Mouse (Mus musculus) frontal cortex, postnatal 36 days (tissue): ENCODE results near the gene Nt5m.

Source experiments
- DNase-seq, 2 experiments: peaks; one replicate each; pipeline ENCODE4 v3.0.0; 2022; ENCODE audit warnings: low spot score in 2 of 2

Nt5m gene

DNA sequence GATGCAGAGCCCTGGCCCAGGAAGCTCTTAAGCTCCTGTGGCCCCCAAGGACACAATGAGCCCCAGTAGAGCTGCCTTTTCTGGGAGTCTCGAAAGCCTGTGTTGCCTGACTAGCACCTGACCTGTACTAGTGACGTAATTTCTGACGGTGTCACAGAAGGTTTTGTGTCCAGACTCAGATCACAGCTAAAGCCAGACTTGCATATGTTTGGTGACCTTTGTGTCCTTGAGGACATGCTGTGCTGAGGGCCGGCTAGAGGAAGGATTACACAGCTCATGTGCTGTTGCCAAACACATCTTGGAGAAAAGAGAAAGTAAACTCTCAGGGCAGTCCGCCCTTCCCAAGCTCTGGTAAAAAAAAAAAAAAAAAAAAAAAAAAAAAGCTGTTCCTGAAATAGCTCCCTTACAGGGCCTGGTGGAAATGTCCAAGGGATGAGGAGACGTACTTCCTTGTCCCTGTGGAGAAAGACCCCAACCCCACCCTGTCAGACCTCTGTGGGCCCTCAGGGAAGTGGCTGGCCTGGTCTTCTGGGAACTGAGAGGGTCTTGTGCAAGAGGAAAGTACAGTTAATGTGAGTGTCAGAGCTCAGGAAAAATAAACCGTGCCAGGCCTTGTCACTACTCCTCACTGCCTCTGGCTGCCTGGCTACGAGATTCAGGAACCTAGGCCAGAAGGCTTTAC is 62.9 kb downstream of the Nt5m start:
- no peak for DNase-seq

DNA sequence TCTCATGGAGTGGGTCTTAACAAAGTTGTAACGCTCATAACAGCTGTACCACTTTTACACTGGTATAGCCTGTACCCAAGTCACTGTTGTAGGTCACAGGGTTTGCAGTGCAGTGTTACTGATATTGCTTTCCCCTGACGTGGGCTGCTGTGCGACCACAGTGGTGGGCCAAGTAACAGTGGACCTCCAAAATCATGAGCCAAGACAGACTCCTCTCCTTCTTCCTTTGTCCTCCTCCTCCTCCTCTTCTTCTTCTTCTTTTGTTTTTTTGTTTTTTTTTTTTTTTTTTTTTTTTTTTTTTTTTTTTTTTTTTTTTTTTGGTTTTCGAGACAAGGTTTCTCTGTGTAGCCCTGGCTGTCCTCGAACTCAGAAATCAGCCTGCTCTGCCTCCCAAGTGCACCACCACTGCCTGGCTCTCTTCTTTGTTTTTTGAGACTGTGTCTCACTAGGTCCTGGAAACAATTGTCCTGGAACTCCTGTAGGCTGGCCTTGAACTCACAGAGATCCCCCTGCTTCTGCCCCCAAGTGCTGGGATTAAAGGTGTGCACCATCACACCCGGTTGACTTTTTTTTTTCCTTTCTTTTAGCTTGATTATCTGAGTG is 67.4 kb downstream of the Nt5m start:
- no peak for DNase-seq

DNA sequence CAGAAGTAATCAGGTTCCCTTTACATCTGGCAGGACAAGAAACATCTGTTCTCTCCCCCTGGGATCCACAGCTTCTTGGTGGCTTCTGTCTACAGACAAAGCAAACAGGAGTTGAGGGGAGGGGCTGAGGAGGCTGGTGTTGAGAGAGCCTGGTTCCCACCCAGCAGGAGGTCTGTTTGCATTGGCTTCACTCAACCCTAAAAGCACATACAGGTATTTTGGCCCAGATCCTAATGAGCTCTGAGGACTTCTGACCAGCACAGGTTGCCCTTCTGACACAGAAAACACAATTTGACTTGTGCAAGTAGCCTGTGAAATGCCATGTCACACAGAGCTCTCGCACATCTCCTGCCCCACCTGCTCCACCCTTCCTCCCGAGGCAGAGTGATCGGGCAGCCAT is 69.2 kb downstream of the Nt5m start:
- DNase-seq = no peak

DNA sequence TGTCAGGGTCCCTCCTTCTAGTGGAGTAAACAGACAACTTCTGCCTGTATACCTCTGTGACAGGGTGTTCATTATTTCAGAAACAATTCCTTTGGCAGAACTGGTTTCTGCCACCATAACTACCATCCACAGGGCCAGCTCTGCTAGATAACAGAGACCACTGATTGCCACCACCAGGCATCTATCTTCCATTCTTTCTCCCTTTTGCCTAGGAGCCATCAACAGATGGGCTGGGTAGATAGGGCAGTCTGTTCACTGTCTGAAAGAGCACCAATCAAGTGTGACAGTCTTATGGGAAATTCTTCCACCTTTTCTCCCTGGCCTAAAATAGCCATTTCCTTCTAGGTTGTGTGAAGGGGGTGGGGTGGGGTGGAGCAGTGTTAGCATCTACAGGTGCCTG is 71.3 kb downstream of the Nt5m start:
- no peak for DNase-seq

DNA sequence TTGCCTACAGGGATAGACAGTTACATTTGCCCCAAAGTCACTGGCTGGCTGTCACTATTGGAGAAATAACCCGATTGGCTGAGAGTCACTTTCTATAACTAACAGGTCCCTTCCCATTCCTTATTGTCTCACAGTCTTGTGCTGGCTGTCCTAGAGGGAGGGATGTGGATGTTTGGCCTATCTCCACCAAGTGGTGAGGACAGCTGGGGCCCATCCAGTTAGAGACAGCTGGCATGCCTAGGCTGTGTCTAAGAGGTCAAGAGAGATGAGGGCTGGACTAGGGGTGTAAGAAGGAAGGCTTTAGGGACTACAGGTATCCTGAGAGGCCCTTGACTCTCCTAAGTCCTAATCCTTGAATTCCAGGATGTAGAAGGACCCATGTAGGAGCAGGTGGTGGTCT is 72.3 kb downstream of the Nt5m start:
- no peak for DNase-seq

DNA sequence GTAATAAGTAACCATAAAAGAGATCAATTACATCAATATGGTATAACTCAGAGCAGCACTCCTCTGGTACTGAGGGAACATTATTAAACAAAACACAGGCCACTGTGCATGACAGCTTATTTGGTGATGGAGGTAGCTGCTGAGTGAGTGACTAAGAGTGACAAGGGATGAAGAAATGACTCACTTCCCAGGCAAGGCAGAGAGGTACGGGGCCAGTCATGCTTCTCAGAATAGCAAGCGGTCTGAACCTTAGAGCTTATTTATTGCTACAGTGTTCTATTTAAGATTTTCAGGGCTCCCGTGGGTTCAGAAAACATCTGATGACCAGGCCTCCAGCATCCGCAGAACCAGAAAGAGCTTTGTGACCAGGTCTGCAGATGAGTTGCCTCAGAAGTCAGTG is 74.5 kb downstream of the Nt5m start:
- no peak for DNase-seq

DNA sequence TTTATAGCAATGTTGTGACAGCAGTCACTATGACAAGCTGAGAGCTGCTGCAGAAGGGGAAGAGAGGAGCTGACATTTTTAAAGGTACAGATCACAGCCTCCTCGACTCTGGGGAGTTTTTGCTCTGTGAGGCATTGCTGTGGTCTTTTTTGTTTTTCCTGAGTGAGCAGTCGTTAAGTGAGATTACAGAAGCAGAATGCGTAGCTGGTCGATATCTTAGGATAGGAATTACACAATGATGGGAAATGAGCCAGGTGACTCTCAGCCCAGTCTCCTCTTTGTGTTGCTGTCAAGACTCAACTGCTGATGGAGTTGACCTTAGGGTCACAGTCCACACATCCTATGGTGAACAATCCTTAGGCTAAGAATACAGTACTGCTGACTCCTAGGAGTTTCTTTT is 78.8 kb downstream of the Nt5m start:
- no peak for DNase-seq

DNA sequence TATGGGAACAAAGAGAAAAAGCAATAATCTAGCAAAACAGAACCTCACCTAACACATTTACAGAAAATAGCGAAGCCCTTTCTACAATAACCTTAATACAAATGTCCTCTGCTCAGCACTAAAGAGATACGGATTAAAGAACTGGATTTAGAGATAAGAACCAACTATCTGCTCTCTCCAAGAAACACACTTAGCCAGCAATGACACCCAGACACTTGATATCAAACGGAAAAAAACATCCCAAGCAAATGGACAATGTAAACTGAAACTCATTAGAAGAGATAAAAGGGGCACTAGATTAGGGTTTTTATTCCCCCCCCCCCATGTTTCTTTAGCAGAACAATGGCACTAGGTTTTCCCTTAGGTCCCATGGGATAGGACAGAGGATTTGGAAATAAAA is 80.2 kb downstream of the Nt5m start:
- no peak for DNase-seq

DNA sequence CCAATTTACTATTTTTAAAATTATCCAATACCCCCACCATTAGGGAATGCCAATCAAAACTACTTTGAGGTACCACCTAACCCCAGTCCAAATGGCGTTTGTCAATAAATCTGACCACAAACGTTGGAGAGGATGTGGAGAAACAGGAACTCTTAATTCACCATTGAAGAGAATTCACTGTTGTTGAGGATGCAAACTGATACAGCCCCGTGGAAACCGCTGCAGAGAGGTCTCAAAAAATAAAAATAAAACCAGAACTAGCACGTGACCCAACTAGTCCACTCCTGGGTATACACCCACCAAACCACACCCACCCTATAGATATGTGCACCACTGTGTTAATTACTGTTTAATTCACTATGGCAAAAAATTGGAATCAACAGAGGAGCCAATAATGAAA is 81.1 kb downstream of the Nt5m start:
- DNase-seq = no peak

DNA sequence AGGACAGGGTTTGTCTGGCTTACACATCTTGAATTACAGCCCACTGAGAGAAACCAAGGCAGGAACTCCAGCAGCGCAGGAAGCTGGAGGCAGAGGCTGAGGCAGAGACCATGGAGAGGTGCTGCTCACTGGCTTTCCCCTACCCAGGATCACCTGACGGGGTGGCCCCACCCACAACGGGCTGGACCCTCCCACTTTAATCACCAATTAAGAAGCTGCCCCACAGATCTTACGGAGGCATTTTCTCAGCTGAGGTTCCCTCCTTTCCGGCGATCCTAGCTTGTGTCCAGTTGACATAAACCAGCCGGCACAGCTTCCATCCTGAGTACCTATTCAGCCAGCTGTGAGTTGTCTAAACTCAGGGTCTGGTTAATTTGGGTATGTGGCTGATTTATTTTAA is 82.0 kb downstream of the Nt5m start:
- DNase-seq = no peak

DNA sequence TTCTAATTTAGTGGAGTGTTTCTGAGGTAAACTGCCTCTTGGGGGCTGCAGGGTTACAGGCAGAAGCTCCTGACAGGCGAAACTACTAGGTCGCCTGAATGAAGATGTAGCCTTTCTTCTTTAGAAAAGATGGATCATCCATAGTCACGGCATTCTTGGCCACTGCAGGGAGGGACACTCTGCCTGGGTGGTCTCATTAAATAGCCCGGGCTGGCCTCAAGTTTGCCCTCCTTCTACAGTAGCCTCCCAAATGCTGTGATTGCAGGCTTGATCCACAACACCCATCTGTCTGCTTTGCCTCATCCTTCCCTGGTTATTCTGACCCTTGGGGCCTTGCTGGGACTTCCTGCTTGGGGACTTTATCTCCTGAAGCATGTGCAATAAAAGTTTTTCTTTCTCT is 90.8 kb downstream of the Nt5m start:
- DNase-seq = no peak
